Mouse (Mus musculus) hindbrain, postnatal 0 days (tissue): ENCODE results near the gene Hmga1. TPM values are rescaled to one million over a fixed set of nuclear protein-coding genes. Genes with fewer than 3 reads are reported as not detected.

Source experiments
- ATAC-seq: fragments of 200-750 bp; cut with Nextera tagmentation; 2 replicates; pipeline ENCODE4 v1.8.0; 2017; ENCODE audit warnings: mild to moderate bottlenecking, moderate TSS enrichment, moderate library complexity
- DNase-seq: peaks from one replicate; pipeline ENCODE4 v3.0.0-alpha.2; 2015; ENCODE audit warnings: low spot score
- H3K27ac ChIP-seq: fragments of 300-500 bp; sonication (generic); 2 replicates; pipeline ENCODE4 v1.5.1; 2014; ENCODE audit warnings: mild to moderate bottlenecking
- H3K27me3 ChIP-seq: fragments of 300-500 bp; sonication (generic); 2 replicates; pipeline ENCODE4 v1.6.1; 2014; ENCODE audit warnings: low read length, mixed read lengths; ENCODE audit not compliant: insufficient read depth
- H3K36me3 ChIP-seq: fragments of 300-500 bp; sonication (generic); 2 replicates; pipeline ENCODE4 v1.6.1; 2014; ENCODE audit warnings: low read length, mixed read lengths; ENCODE audit not compliant: insufficient read depth
- H3K4me1 ChIP-seq: fragments of 300-500 bp; sonication (generic); 2 replicates; pipeline ENCODE4 v1.6.1; 2014; ENCODE audit warnings: antibody characterized with exemption, low read length, mixed read lengths; ENCODE audit not compliant: insufficient read depth
- H3K4me2 ChIP-seq: fragments of 300-500 bp; sonication (generic); 2 replicates; pipeline ENCODE4 v1.6.1; 2014; ENCODE audit warnings: low read depth, mild to moderate bottlenecking, low read length, moderate library complexity, mixed read lengths
- H3K4me3 ChIP-seq: fragments of 300-500 bp; sonication (generic); 2 replicates; pipeline ENCODE4 v1.5.1; 2014; ENCODE audit warnings: low read length
- H3K9ac ChIP-seq: fragments of 300-500 bp; sonication (generic); replicated peaks from 2 replicates; pipeline ENCODE4 v1.6.1; 2014; ENCODE audit warnings: mild to moderate bottlenecking, low read length, moderate library complexity, mixed read lengths
- H3K9me3 ChIP-seq: fragments of 300-500 bp; sonication (generic); 2 replicates; pipeline ENCODE4 v1.6.1; 2016; ENCODE audit warnings: low read length, mixed read lengths
- CTCF ChIP-seq: IDR thresholded peaks from 2 replicates; pipeline ENCODE4 v1.5.1; 2016; ENCODE audit warnings: antibody characterized with exemption, control low read depth, low read depth
- whole genome bisulfite sequencing: fragments of 180-500 bp; shearing (Covaris S2); extraction: QIAGEN DNeasy Blood & Tissue Kit; methylation state at CpG from one replicate; pipeline ENCODE4 v1.1.7; 2014; 5-methylcytosine and 5-hydroxymethylcytosine counted together
- polyA plus RNA-seq: library from polyadenylated mRNA; unstranded; fragments of >200 nt; fragmentation: Nextera tagmentation; extraction: Ambion mirVana; gene quantifications from 2 replicates; pipeline ENCODE4 v1.2.1, GENCODE M21; 2015
- total RNA-seq: library from RNA; depleted of rRNA; stranded (reverse); fragments of >200 nt; gene quantifications from 2 replicates; pipeline ENCODE4 v1.2.3, GENCODE M21; 2014; rRNA removed

Hmga1 gene
- total and polyA plus RNA-seq, 2 experiments from 2014 or later: 145 to 170 TPM

DNA sequence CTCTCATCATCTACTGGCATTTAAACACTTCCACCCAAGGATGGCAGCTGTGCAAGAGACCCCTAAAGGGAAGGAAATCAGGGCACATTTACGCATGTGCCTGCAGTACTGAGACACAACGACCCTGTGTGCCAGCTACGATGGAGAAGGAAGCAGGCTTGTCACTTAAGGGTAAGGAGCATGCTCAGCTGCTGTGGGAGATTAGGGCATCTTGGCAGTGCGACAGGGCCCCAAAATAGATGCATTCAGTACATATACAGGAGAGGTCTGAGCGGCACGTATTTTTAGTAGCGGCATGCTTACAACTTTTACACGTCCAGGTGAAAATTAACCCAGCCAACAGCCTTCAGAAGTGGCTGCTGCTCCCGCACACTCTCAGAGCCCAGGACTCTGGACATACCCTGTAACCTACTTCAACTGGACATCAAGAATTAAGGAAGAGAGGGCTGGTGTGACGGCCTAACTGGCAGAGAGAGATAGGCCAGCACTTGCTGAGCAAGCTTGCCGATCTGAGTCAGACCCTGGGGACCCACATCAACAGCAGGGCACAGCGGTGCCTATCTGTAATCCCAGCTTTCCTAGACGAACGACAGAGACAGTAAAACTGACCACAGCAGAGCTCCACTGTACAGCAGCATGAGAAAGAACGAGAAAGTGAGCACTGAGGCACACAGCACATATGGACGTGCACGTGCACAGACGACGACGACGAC, 47.4 kb downstream of the Hmga1 start:
- Histone ChIP-seq H3K36me3 (no peaks in the 10 kb centered on the region), H3K4me3 (no peak overlapping the region), H3K9me3 (no peaks in the 10 kb centered on the region), H3K4me1 (peaks cover 25% of the 10 kb centered on the region), H3K27ac (peak overlapping the region; percentile 26; the same call in 1 of the 2 replicates), H3K4me2 (no peak overlapping the region), H3K9ac (no peak overlapping the region; the same call in 1 of the 2 replicates), H3K27me3 (no peaks in the 10 kb centered on the region)
- DNase-seq (no peak), ATAC-seq (no peak)
- WGBS: 54% methylated on average over 21 of the region's 21 CpGs
- TF ChIP-seq CTCF: no peak

DNA sequence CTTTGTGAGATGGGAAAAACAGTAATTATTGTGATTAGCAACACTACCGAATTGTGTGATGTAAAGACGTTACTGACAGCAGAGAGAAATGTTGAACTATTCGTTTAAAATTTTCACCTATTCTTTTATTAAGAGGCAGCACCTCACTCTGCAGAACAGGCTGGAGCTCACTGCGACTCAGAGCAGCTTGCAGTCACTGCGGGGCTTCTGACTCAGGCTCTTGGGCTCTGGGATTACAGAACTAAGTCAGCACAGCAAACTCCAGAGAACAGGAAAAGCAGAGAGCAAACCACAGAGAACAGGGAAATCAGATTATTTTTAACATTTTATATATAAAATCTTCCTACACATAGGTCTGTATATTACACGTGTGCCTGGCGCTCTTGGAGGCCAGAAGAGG, 53.3 kb downstream of the Hmga1 start:
- H3K4me2 ChIP-seq: no peak overlapping the region
- H3K4me3 ChIP-seq: no peak overlapping the region
- no peak for TF ChIP-seq CTCF
- no peak for ATAC-seq
- H3K4me1 ChIP-seq: peaks cover 19% of the 10 kb centered on the region; the same call in 1 of the 2 replicates
- H3K9me3 ChIP-seq: no peaks in the 10 kb centered on the region
- no peaks in the 10 kb centered on the region for H3K36me3 ChIP-seq
- no peak overlapping the region for H3K27ac ChIP-seq
- DNase-seq: no peak
- H3K9ac ChIP-seq: no peak overlapping the region
- 78% methylated on average over 7 of the region's 7 CpGs for WGBS
- no peaks in the 10 kb centered on the region for H3K27me3 ChIP-seq

GRCm38 (mm10) chr17:27610679-27611518, 54.6 kb downstream of the Hmga1 start:
- Histone ChIP-seq H3K9me3 (no peaks in the 10 kb centered on the region), H3K27me3 (no peaks in the 10 kb centered on the region), H3K36me3 (no peaks in the 10 kb centered on the region), H3K9ac (no peak overlapping the region), H3K4me1 (peaks cover 19% of the 10 kb centered on the region; the same call in 1 of the 2 replicates), H3K4me3 (no peak overlapping the region), H3K4me2 (no peak overlapping the region), H3K27ac (no peak overlapping the region; the same call in 1 of the 2 replicates)
- peak; percentile 54 for DNase-seq
- ATAC-seq: peak; percentile 49; the same call in 1 of the 2 replicates
- TF ChIP-seq CTCF: no peak
- 51% methylated on average over 10 of the region's 10 CpGs for WGBS

DNA sequence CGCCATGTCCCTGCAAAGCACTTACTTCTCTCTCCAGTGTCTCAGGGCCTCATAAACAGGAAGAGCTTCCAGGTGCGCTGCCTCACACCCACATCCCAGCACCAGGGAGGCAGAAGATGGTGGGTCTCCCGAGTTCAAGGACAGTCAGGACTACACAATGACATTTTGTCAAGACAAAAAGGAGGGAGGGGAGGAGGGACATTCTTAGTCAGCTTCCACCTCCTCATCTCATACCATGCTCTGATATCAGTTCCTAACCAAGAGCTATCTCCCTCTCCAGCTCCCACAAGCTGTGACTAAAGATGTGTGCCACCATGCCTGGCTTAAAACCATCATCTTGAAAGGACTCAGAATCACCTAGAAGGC, 55.2 kb downstream of the Hmga1 start:
- no peak overlapping the region for H3K9ac ChIP-seq
- H3K27ac ChIP-seq: no peak overlapping the region; the same call in 1 of the 2 replicates
- TF ChIP-seq CTCF: no peak

DNA sequence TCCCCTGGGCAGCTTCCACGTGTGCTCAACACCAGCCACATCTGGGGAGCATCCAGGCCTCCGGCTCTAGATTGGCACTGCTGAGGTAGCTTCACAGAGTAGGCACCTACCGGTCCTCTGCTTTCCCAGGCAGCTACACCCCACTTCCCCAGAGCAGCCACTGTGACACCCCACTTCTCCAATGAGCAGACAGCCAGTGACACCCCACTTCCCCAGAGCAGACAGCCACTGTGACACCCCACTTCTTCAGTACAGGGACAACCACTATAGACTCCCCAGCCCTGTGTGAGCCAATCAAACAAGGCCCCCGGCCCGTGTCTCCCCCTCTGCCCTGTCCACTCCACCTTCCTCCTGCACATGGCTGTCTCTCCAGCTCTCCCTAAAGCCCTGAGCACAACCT, 55.7 kb downstream of the Hmga1 start:
- Histone ChIP-seq H3K4me3 (no peak overlapping the region), H3K4me2 (no peak overlapping the region), H3K36me3 (no peaks in the 10 kb centered on the region; the same call in 1 of the 2 replicates), H3K27ac (no peak overlapping the region), H3K9ac (no peak overlapping the region), H3K27me3 (no peaks in the 10 kb centered on the region), H3K4me1 (peaks cover 19% of the 10 kb centered on the region; the same call in 1 of the 2 replicates), H3K9me3 (no peaks in the 10 kb centered on the region)
- no peak for TF ChIP-seq CTCF
- DNase-seq (no peak), ATAC-seq (no peak)
- WGBS: 82% methylated on average over 5 of the region's 5 CpGs

More for the DNA sequence above, 55.2 kb downstream of the Hmga1 start:
- Histone ChIP-seq H3K4me1 (peaks cover 19% of the 10 kb centered on the region; the same call in 1 of the 2 replicates), H3K36me3 (no peaks in the 10 kb centered on the region), H3K27me3 (no peaks in the 10 kb centered on the region), H3K4me2 (no peak overlapping the region), H3K9me3 (no peaks in the 10 kb centered on the region), H3K4me3 (no peak overlapping the region)
- DNase-seq (no peak), ATAC-seq (no peak)
- WGBS: 61% methylated on average over 3 of the region's 3 CpGs

- no peak overlapping the region for H3K4me3 ChIP-seq
- DNase-seq (no peak), ATAC-seq (no peak)
- no peaks in the 10 kb centered on the region; the same call in 1 of the 2 replicates for H3K36me3 ChIP-seq
- H3K9me3 ChIP-seq: no peaks in the 10 kb centered on the region
- 38% methylated on average over 4 of the region's 4 CpGs for WGBS
- H3K4me1 ChIP-seq: peaks cover 19% of the 10 kb centered on the region; the same call in 1 of the 2 replicates
- TF ChIP-seq CTCF: no peak
- peak overlapping the region; percentile 16; the same call in 1 of the 2 replicates for H3K27ac ChIP-seq
- no peaks in the 10 kb centered on the region for H3K27me3 ChIP-seq
- no peak overlapping the region for H3K9ac ChIP-seq
- no peak overlapping the region for H3K4me2 ChIP-seq
These were observed 56.7 kb downstream of the Hmga1 start for GRCm38 (mm10) chr17:27613016-27613415.

Other genes starting within 250 kb of the Hmga1 start
- gene Grm4, start 35.1 kb upstream of the Hmga1 start, total RNA-seq: 34.3 and 38.8 TPM in 2 replicates
- 8.7 and 10.1 TPM in 2 replicates for gene Grm4, start 35.1 kb upstream of the Hmga1 start, polyA plus RNA-seq
- 50.2 and 59.6 TPM in 2 replicates for gene AI413582, start 9.3 kb downstream of the Hmga1 start, total RNA-seq
- 92.7 and 95.3 TPM in 2 replicates for gene AI413582, start 9.3 kb downstream of the Hmga1 start, polyA plus RNA-seq
- 252 and 264 TPM in 2 replicates for gene Nudt3, start 67.0 kb downstream of the Hmga1 start, total RNA-seq
- 210 and 220 TPM in 2 replicates for gene Nudt3, start 67.0 kb downstream of the Hmga1 start, polyA plus RNA-seq
- gene RPS10-NUDT3, start 78.7 kb downstream of the Hmga1 start, total RNA-seq: not detected in 2 replicates
- not detected in 2 replicates for gene RPS10-NUDT3, start 78.7 kb downstream of the Hmga1 start, polyA plus RNA-seq
- gene Rps10, start 80.2 kb downstream of the Hmga1 start, total RNA-seq: 1,174 and 1,303 TPM in 2 replicates
- gene Rps10, start 80.2 kb downstream of the Hmga1 start, polyA plus RNA-seq: 497 and 519 TPM in 2 replicates
- 38.3 and 62.9 TPM in 2 replicates for gene Pacsin1, start 99.0 kb downstream of the Hmga1 start, total RNA-seq
- 80.0 and 85.1 TPM in 2 replicates for gene Pacsin1, start 99.0 kb downstream of the Hmga1 start, polyA plus RNA-seq
- 2.1 TPM in 2 replicates for gene Spdef, start 172.5 kb downstream of the Hmga1 start, total RNA-seq
- gene Spdef, start 172.5 kb downstream of the Hmga1 start, polyA plus RNA-seq: 1.7 and 1.8 TPM in 2 replicates